Mouse (Mus musculus): ENCODE measurements at regions not wholly inside any gene's neighbourhood (a gene's known extent, or its start where the extent isn't known, plus 50 kb on each side); places are given as distances from the start of the nearest gene placed in this dataset.

- Histone ChIP-seq H3K27me3 (replicated peaks) (peaks cover 10% of the 10 kb centered on the region), H3K36me3 (replicated peaks in 1 of 2; ENCODE audit: control insufficient read depth in 1 of 2, insufficient read depth in 1 of 2, low read length in 1 of 2) (no peaks in the 10 kb centered on the region), H3K27ac (ENCODE audit: insufficient read depth, low read depth) (no peak overlapping the region), H3K4me3 (replicated peaks in 1 of 3; ENCODE audit: low read depth in 2 of 3, low read length in 2 of 3, poor library complexity in 1 of 3) (no peak overlapping the region), H3K4me1 (ENCODE audit: control insufficient read depth in 1 of 2, insufficient read depth in 2 of 2) (no peaks in the 10 kb centered on the region), H3K79me2 (replicated peaks; ENCODE audit: control insufficient read depth, extremely low read depth, insufficient read depth, poor library complexity, severe bottlenecking) (no peaks in the 10 kb centered on the region), H3K4me2 (ENCODE audit: insufficient read depth, low read depth, poor library complexity, severe bottlenecking) (no peak overlapping the region), H3K9ac (ENCODE audit: insufficient read depth, low read depth) (no peak overlapping the region), H3K9me3 (replicated peaks; ENCODE audit: low read length) (no peaks in the 10 kb centered on the region)
- dilution Hi-C loops (cut with MboI; ENCODE audit: extremely low pct_ligation_motif_present, extremely low pct_unique_long_range_greater_than_20kb, low sequenced_read_pairs) (no loop called here), in situ Hi-C loops (cut with MboI; ENCODE audit: low pct_ligation_motif_present, low pct_unique_long_range_greater_than_20kb, low sequenced_read_pairs) (no loop called here)
- no peak for DNase-seq (ENCODE audit: extremely low read depth)
- TF ChIP-seq NRF1 (IDR thresholded peaks at IDR 0.05; ENCODE audit: low read depth, low read length), result no peak
- no peak for TF ChIP-seq RAD21 (IDR thresholded peaks at IDR 0.05; ENCODE audit: low read depth, low read length)
- no peak for TF ChIP-seq POLR2AphosphoS2 (IDR thresholded peaks at IDR 0.05; ENCODE audit: low read depth, low read length)
- TF ChIP-seq ZC3H11A (IDR thresholded peaks at IDR 0.05; ENCODE audit: low read depth, low read length), result no peak
- TF ChIP-seq MAX (IDR thresholded peaks at IDR 0.05; ENCODE audit: low read length), result no peak
- no peak for TF ChIP-seq UBTF (IDR thresholded peaks at IDR 0.05; ENCODE audit: low read depth, low read length)
- TF ChIP-seq SIN3A (IDR thresholded peaks at IDR 0.05; ENCODE audit: low read length), result no peak
- TF ChIP-seq ZNF384 (IDR thresholded peaks at IDR 0.05; ENCODE audit: low read depth, low read length), result no peak
- no peak for TF ChIP-seq MAZ (IDR thresholded peaks at IDR 0.05; ENCODE audit: low read depth, low read length)
- TF ChIP-seq EP300 (IDR thresholded peaks at IDR 0.05; ENCODE audit: low read length), result no peak
These were observed 645.4 kb downstream of the Insc start for GRCm38 (mm10) chr7:115388874-115389273.

GRCm38 (mm10) chr7:115392520-115392919, 646.1 kb downstream of the Sox6 start:
- H3K9ac ChIP-seq (ENCODE audit: insufficient read depth, low read depth), result no peak overlapping the region
- no peaks in the 10 kb centered on the region for H3K79me2 ChIP-seq (replicated peaks; ENCODE audit: control insufficient read depth, extremely low read depth, insufficient read depth, poor library complexity, severe bottlenecking)
- H3K4me3 ChIP-seq (replicated peaks in 1 of 3; ENCODE audit: low read depth in 2 of 3, low read length in 2 of 3, poor library complexity in 1 of 3), result no peak overlapping the region
- no peak for DNase-seq (ENCODE audit: extremely low read depth)
- no peak for TF ChIP-seq MXI1 (IDR thresholded peaks at IDR 0.05; ENCODE audit: low read depth, low read length)
- no peaks in the 10 kb centered on the region for H3K36me3 ChIP-seq (replicated peaks in 1 of 2; ENCODE audit: control insufficient read depth in 1 of 2, insufficient read depth in 1 of 2, low read length in 1 of 2)
- H3K27ac ChIP-seq (ENCODE audit: insufficient read depth, low read depth), result no peak overlapping the region
- no peaks in the 10 kb centered on the region for H3K4me1 ChIP-seq (ENCODE audit: control insufficient read depth in 1 of 2, insufficient read depth in 2 of 2)
- H3K4me2 ChIP-seq (ENCODE audit: insufficient read depth, low read depth, poor library complexity, severe bottlenecking), result no peak overlapping the region
- peaks cover 10% of the 10 kb centered on the region for H3K27me3 ChIP-seq (replicated peaks)
- in situ Hi-C loops (cut with MboI; ENCODE audit: low pct_ligation_motif_present, low pct_unique_long_range_greater_than_20kb, low sequenced_read_pairs) (no loop called here), dilution Hi-C loops (cut with MboI; ENCODE audit: extremely low pct_ligation_motif_present, extremely low pct_unique_long_range_greater_than_20kb, low sequenced_read_pairs) (no loop called here)
- no peaks in the 10 kb centered on the region for H3K9me3 ChIP-seq (replicated peaks; ENCODE audit: low read length)

DNA sequence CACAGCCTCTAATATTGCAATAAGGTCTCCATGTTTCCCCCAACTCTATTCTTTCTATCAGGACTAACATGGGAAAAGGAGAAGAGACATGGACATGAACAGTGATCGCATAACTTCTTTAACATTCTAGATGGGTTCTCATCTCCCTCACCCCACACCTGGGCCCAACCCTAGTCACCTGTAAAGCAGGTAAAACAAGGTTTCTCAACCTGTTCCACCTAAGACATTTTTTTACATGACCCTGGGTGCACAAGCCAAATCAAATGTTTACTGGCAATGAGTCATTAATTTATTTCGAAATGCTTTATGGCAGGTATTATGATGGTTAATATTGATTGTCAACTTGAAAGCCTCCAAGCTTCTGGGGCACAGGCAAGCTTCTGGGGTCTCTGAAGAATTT, 640.4 kb downstream of the Sox6 start:
- in situ Hi-C loops (cut with MboI; ENCODE audit: low pct_ligation_motif_present, low pct_unique_long_range_greater_than_20kb, low sequenced_read_pairs) (no loop called here), dilution Hi-C loops (cut with MboI; ENCODE audit: extremely low pct_ligation_motif_present, extremely low pct_unique_long_range_greater_than_20kb, low sequenced_read_pairs) (no loop called here)
- H3K4me3 ChIP-seq (replicated peaks in 1 of 3; ENCODE audit: low read depth in 2 of 3, low read length in 2 of 3, poor library complexity in 1 of 3), result no peak overlapping the region
- H3K9me3 ChIP-seq (replicated peaks; ENCODE audit: low read length), result no peaks in the 10 kb centered on the region
- no peaks in the 10 kb centered on the region for H3K79me2 ChIP-seq (replicated peaks; ENCODE audit: control insufficient read depth, extremely low read depth, insufficient read depth, poor library complexity, severe bottlenecking)
- no peaks in the 10 kb centered on the region for H3K36me3 ChIP-seq (replicated peaks in 1 of 2; ENCODE audit: control insufficient read depth in 1 of 2, insufficient read depth in 1 of 2, low read length in 1 of 2)
- H3K4me1 ChIP-seq (ENCODE audit: control insufficient read depth in 1 of 2, insufficient read depth in 2 of 2), result no peaks in the 10 kb centered on the region
- no peak for DNase-seq (ENCODE audit: extremely low read depth)
- no peak overlapping the region for H3K4me2 ChIP-seq (ENCODE audit: insufficient read depth, low read depth, poor library complexity, severe bottlenecking)
- no peak overlapping the region for H3K27ac ChIP-seq (ENCODE audit: insufficient read depth, low read depth)
- H3K9ac ChIP-seq (ENCODE audit: insufficient read depth, low read depth), result no peak overlapping the region
- H3K27me3 ChIP-seq (replicated peaks), result no peaks in the 10 kb centered on the region
- no peak for TF ChIP-seq MAZ (IDR thresholded peaks at IDR 0.05; ENCODE audit: low read depth, low read length)
- TF ChIP-seq CHD1 (IDR thresholded peaks at IDR 0.05; ENCODE audit: low read depth, low read length), result no peak
- TF ChIP-seq RAD21 (IDR thresholded peaks at IDR 0.05; ENCODE audit: low read depth, low read length), result no peak
- TF ChIP-seq GABPA (IDR thresholded peaks at IDR 0.05; ENCODE audit: insufficient replicate concordance, low read depth, low read length), result no peak
- TF ChIP-seq ZKSCAN1 (IDR thresholded peaks at IDR 0.05; ENCODE audit: borderline replicate concordance, low read depth, low read length), result no peak
- TF ChIP-seq USF1 (IDR thresholded peaks at IDR 0.05; ENCODE audit: low read depth, low read length), result no peak
- no peak for TF ChIP-seq ELF1 (IDR thresholded peaks at IDR 0.05; ENCODE audit: low read depth, low read length)
- no peak for TF ChIP-seq JUND (conservative IDR thresholded peaks at IDR 0.05; ENCODE audit: low read depth, low read length)
- TF ChIP-seq RCOR1 (conservative IDR thresholded peaks at IDR 0.05; ENCODE audit: low read depth, low read length), result no peak
- TF ChIP-seq MXI1 (IDR thresholded peaks at IDR 0.05; ENCODE audit: low read depth, low read length), result no peak
- no peak for TF ChIP-seq HCFC1 (IDR thresholded peaks at IDR 0.05; ENCODE audit: low read depth, low read length)
- no peak for TF ChIP-seq SMC3 (IDR thresholded peaks at IDR 0.05; ENCODE audit: low read depth, low read length)
- no peak for TF ChIP-seq JUN (IDR thresholded peaks at IDR 0.05; ENCODE audit: insufficient read depth, low read depth, low read length)
- TF ChIP-seq ETS1 (conservative IDR thresholded peaks at IDR 0.05; ENCODE audit: low read depth, low read length), result no peak
- TF ChIP-seq KAT2A (IDR thresholded peaks at IDR 0.05; ENCODE audit: insufficient replicate concordance, low read length), result no peak
- TF ChIP-seq USF2 (conservative IDR thresholded peaks at IDR 0.05; ENCODE audit: low read depth, low read length), result no peak
- TF ChIP-seq ZMIZ1 (IDR thresholded peaks at IDR 0.05; ENCODE audit: low read depth, low read length), result no peak

Data from CH12.LX (cell line).